Mouse (Mus musculus) retina, postnatal 1 day (tissue): ENCODE measurements around the gene Gm9844.

ENCODE experiments used
- DNase-seq: peaks from one replicate; pipeline ENCODE4 v3.0.0-alpha.2; 2012

The Gm9844 gene

GRCm38 (mm10) chr7:24902264-24902629 is 40.2 kb downstream of the Gm9844 start:
- peak; percentile 33 for DNase-seq

GRCm38 (mm10) chr7:24902630-24903443 is 40.8 kb downstream of the Gm9844 start, which contains the start of gene Arhgef1:
Gene Arhgef1, plus strand, starts transcription at chr7:24902912.
- DNase-seq, result peak; percentile 61

DNA sequence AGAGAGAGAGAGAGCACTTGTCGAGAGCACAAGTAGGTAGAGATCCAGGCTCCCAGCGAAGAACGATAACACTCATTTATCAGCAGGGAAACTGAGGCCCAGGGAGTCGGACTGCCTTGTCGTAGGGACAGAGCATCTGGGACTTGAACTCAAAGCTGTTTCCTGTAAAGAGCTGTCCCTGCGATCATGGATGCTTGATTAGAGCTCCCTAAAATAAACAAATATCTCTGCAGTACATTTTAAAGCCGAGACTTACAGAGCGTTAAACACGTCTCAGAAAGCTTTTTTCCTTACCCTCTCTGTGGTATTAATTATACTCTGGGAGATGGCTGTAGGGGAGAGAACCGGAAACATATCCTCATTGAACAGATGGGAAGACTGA is 41.4 kb downstream of the Gm9844 start:
- DNase-seq, result no peak

- peak; percentile 99 for DNase-seq
Observed at GRCm38 (mm10) chr7:24904070-24904483, 42.1 kb downstream of the Gm9844 start.

DNA sequence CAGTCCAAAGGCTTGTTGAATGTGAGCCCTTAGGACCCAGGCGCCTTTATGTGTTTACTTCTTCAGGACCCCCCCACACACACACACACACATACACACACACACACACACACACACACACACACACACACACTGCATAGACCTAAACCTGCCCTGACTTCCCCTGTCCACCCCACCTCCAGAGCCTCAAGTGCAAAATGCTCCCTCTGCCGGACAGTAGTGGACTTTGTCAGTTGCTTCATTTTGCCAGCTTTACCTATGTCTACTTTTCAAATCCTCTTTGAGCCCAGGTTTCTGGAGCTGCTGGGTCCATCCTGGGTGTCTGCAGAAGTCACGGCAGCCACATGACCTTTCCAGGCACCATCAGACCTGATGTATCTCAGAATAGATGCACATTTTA is 42.9 kb downstream of the Gm9844 start:
- peak; percentile 87 for DNase-seq

DNA sequence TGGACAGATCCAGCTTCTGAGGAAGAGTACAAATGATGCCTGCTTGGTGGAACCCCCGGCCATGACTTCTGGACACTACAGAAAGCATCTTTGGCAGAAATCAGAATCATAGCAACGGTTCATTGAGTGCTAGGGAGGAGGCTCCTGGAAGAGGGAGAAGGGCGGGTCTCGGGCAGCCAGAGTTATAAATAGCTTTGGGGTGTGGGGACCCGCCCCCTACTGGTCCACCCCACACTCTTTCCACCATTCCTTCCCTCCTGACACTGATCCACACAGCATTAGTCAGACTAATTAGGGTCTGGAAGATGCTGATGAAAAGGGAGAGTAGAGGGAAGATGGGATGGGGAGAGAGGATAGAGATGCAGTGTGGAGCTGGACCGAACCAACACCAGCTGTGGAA is 44.5 kb downstream of the Gm9844 start:
- no peak for DNase-seq

DNA sequence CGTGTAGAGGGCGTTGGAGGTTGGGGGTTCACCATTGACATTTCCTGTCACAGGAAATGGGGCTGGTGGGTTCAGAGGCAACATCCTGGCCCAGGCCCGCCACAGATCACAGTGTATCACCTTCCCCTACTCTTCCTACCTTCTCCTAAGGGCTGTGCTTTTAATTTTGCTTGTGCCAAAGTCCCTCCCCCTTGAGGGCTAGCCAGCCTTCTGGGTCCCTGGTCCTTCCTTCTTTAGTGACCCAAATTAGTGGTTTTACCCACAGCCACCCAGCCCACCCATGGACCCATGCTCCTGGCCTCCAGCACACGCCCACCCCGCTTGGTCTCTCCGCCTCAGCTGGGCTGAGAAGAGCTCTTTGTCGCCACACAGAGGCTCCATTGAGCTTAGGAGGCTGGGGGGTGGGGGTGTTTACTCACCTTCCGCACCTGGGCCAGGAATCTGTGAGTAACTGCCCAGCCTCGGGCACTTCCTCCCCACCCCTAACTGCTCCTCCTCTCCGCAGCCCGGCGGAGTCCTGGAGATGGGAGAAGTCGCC is 45.3 kb downstream of the Gm9844 start:
- no peak for DNase-seq
